Mouse (Mus musculus) stomach, adult 2 months (tissue): ENCODE data around the gene Sphk1. TPM values are rescaled to one million over a fixed set of nuclear protein-coding genes. Genes with fewer than 3 reads are reported as not detected.

ENCODE experiments used
- polyA plus RNA-seq: library from polyadenylated mRNA; depleted of rRNA; stranded (reverse); fragments of >200 nt; gene quantifications from 2 replicates; pipeline ENCODE4 v1.2.3, GENCODE M21; 2012; rRNA removed

Gene Sphk1
- polyA plus RNA-seq, result 5.5 and 6.2 TPM in 2 replicates

DNA sequence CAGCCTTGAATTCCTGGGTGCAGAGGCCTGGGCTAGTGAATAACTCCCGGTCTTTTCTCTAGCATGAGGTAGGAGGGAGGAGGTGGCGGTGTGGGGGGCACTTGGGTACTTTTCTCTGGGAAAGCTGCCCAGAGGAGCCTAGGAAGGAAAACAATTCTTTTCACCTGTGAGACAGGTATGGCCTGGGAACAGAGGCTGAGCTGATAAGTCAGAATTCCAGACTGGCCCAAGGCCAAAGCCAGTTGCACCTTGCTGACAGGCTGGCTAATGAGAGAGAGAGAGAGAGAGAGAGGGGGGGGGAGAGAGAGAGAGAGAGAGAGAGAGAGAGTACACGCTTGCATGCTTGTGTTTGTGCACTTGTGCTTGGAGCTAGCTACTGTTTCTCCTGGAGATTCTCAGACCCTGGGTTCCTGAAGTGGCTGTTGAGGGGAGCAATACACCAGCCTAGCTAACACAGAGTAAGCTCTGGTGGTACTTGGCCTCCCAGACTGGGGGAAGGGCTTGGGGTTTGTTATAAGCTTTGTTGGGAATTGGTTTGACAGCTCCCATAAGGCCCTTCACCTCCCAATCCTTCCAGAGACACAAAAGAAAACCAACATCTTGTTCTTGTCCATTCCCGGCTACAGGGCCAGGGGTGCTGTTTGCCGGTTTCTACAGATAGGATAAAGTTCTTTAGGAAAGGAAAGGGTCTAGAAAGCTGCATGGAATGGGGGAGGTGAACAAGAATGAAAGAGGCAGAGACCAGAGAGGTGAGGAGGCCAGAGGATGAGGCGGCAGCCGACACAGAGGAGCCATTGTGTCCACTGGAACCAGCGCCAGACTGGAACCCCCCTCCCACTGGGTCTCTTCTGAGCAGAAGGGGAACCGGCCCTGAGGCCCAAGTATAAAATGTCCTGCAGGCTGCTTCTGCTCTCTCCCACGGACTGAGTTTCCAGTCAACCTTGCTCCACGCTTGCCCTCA is at the start of gene Sphk1:
Gene Sphk1, plus strand, starts transcription at position 739 of the 961 bp plus-strand sequence.

GRCm38 (mm10) chr11:116493795-116494252 is 36.9 kb upstream of the Sphk1 start, which contains the start of gene Prpsap1:
Prpsap1 (minus strand) TSS chr11:116494202.

DNA sequence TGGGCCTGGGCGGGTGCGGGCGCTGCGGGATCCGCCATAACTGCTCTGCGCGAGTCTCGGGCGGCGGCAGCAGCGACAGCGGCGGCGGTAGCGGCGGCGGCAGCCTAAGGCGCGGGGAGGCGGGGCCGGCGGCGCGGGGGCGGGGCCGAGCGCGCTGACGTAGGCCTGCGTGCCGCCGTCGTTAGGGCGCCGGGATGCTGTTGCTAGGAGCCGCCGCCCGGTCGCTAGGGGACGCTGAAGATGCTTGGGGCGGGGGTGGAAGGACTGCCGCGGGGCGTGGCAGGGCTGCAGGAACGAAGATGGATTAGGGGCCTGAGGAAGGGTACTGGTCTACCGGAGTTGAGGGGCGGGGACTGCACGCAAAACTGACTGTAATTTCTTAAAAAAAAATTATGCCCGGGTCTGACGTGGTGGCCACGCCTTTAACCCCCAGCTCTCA is 50.7 kb downstream of the Sphk1 start, which contains the start of gene Ube2o:
Gene Ube2o, minus strand, starts transcription at position 72 of the 439 bp plus-strand sequence.

Other genes with a start within 250 kb of the Sphk1 start
- gene Galr2, start 250.0 kb upstream of the Sphk1 start, polyA plus RNA-seq, result 3.1 and 5.7 TPM in 2 replicates
- 12.6 and 12.9 TPM in 2 replicates for gene Exoc7, start 223.7 kb upstream of the Sphk1 start, polyA plus RNA-seq
- 0.15 and 0.68 TPM in 2 replicates for gene Foxj1, start 195.5 kb upstream of the Sphk1 start, polyA plus RNA-seq
- gene Rnf157, start 117.9 kb upstream of the Sphk1 start, polyA plus RNA-seq, result 0.94 and 1.5 TPM in 2 replicates
- 179 and 252 TPM in 2 replicates for gene Ubald2, start 96.8 kb upstream of the Sphk1 start, polyA plus RNA-seq
- gene Qrich2, start 64.7 kb upstream of the Sphk1 start, polyA plus RNA-seq, result 0.15 and 0.16 TPM in 2 replicates
- gene Prpsap1, start 36.7 kb upstream of the Sphk1 start, polyA plus RNA-seq, result 66.8 and 174 TPM in 2 replicates
- 7.3 and 8.5 TPM in 2 replicates for gene Ube2o, start 50.5 kb downstream of the Sphk1 start, polyA plus RNA-seq
- 0.06 and 0.21 TPM in 2 replicates for gene Aanat, start 55.5 kb downstream of the Sphk1 start, polyA plus RNA-seq
- 19.1 and 19.6 TPM in 2 replicates for gene Rhbdf2, start 96.1 kb downstream of the Sphk1 start, polyA plus RNA-seq
- gene Prcd, start 122.6 kb downstream of the Sphk1 start, polyA plus RNA-seq, result 0.45 and 0.75 TPM in 2 replicates
- 21.5 and 28.4 TPM in 2 replicates for gene Cygb, start 123.4 kb downstream of the Sphk1 start, polyA plus RNA-seq
- not detected in 2 replicates for gene St6galnac1, start 244.6 kb downstream of the Sphk1 start, polyA plus RNA-seq